Mouse (Mus musculus) kidney, postnatal 14 days (tissue): ENCODE data around the gene Zfp648.

Source experiments
- DNase-seq: peaks from one replicate; pipeline ENCODE4 v3.0.0; 2022; ENCODE audit warnings: mixed read lengths

Gene Zfp648

DNA sequence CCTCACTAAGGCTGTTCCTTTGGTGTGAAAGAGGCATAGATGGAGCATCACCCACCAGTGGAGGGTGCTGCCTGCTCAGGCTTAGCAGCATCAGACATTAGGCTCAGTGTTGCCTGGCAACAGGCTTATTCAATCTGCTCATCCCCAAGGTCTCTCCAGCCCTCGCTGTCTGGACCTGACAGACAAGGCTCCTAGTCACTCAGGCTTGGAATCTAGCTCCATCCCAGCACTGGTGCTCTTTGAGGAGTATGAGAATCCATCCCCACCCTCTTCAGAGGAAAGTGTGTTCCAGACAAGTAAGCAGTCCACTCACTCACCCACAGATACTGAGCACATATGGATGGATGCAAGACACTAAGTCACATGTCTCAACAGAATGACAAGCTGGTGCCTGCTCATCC is 22.8 kb downstream of the Zfp648 start:
- DNase-seq = no peak

DNA sequence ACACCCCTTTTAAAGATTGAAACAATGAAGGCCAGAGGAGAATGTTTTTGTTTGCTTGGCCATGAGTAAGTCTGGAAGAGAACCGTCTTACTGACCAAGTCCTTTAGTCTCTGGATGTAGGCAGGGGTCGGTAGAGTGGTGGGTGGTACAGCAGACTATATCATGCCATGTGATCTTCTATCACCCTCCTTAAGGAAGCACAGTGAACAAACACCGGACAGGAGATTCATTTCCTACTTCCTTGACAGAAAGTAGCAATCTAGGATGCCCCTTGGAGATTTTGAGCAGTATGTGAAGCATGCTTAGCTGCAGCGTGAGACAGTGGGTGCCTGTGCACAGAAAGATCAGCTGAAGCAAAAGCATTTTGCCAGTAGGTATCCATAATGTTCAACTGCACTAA is 31.6 kb downstream of the Zfp648 start:
- no peak for DNase-seq

DNA sequence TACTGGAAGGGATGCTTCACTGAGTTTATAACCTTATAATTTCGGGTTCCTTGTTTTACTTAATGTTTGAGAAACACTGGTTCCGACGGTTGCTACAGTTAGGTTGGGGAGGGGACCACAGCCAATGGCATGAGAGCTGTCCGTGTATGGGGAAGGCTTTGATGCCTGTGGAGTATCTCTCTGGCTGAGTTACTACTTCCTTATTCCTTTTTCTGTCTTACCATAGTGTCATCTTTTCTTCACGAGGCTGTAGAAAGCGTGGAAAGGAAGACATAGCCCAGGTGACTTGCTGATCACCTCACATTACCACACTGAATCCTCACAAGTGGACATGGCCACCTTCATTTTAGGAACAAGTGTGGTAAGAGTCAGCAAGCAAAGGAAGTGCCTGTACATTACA is 32.0 kb downstream of the Zfp648 start:
- no peak for DNase-seq

DNA sequence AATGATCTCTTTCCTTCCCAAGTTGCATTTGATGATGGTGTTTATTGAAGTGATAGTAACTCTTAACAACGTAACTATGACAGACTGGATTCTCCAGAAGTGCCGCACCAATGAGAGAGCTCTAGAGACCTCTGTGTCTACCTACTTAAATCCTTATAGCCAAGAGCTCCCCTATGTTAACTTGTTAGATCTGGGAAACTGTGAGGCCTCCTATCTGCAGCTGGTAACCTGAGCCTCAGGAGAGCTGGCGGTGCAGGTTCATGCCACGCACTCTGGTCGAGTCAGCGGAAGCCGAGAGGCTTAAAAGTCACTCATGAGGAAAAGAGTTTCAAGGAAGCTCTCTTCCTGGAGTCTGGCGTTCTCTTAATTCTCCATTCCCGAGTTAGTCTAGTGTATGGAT is 33.8 kb downstream of the Zfp648 start:
- DNase-seq = no peak

DNA sequence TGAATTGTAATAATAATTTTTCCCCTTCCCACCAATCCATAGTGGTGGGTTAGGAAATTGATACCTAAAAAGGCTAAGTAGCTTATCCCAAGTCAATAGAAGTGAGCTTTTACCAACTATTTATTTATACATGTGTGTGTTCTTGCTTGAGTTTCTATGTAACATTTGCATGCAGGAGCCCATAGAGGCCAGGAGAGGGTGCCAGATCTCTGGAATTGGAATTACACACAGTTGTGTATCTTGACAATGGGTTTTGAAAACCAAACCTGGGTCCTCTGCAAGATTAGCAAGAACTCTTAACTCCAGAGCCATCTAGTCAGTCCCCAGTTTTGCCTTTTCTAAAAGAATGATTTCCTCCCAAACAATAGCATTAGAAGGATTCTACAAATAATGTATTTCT is 37.9 kb downstream of the Zfp648 start:
- no peak for DNase-seq

DNA sequence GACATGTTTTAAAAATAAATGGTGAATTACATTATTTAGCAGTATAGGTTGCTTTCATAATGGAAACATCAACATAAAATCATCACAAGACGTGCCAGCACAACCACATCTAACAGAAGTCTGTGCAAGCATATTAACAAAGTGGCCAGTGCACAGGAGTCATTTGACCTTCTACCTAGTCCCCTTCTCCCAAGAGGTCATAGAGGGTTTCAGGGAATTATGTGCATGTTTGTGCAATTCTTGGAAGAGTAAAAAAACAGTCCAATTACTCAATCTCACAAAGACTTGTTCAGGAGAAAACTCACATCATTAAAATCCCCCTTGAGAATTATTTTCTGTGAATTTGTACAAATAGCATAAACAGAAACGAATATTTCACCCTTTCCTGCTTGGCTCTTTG is 50.2 kb downstream of the Zfp648 start:
- no peak for DNase-seq

DNA sequence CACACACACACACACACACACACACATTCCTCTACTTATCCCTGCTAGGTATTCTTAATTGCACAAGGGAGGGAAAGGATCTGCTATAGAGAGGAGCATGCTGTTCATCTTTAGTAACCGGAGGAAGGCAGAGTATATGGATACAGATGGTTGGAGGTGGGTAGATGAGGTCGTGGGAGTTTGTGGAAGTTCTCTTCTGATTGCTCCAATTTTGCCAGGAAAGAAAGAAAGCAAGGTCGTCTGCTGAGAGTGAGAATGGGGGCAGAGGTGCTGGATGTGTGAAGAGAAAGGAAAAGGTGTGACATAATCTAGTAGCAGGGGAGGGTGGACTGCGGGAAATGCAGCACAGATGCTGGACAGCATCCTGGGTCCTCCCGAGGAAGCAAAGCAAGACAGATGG is 51.8 kb downstream of the Zfp648 start:
- DNase-seq = no peak
